Mouse (Mus musculus) olfactory bulb, adult 2 months (tissue): ENCODE measurements around the gene Cdc14b. TPM values are rescaled to one million over a fixed set of nuclear protein-coding genes. Genes with fewer than 3 reads are reported as not detected.

Source experiments
- H3K27ac ChIP-seq: fragments of 200-500 bp; 2 replicates; pipeline ENCODE4 v1.5.1; 2012; ENCODE audit warnings: low read depth, low read length; ENCODE audit not compliant: insufficient read depth
- H3K4me1 ChIP-seq: fragments of 200-500 bp; 2 replicates; pipeline ENCODE4 v1.6.1; 2012; ENCODE audit warnings: low read length; ENCODE audit not compliant: control insufficient read depth, insufficient read depth
- H3K4me3 ChIP-seq: fragments of 200-500 bp; 2 replicates; pipeline ENCODE4 v1.5.1; 2012; ENCODE audit warnings: mild to moderate bottlenecking, low read depth, low read length, moderate library complexity; ENCODE audit not compliant: insufficient read depth
- CTCF ChIP-seq: fragments of 200-500 bp; IDR thresholded peaks from 2 replicates; pipeline ENCODE4 v1.5.1; 2012; ENCODE audit warnings: low read depth, mild to moderate bottlenecking, low read length, moderate library complexity; ENCODE audit not compliant: insufficient read depth
- POLR2A ChIP-seq: fragments of 200-500 bp; IDR thresholded peaks from 2 replicates; pipeline ENCODE4 v1.6.1; 2012; ENCODE audit warnings: mild to moderate bottlenecking, low read depth, low read length, moderate library complexity; ENCODE audit not compliant: insufficient read depth
- WGBS: fragments of 180-500 bp; shearing (Covaris S2); methylation state at CpG from one replicate; pipeline ENCODE4 v1.1.7; 2018; 5-methylcytosine and 5-hydroxymethylcytosine counted together
- polyA plus RNA-seq: library from polyadenylated mRNA; stranded (reverse); fragments of >200 nt; gene quantifications from 2 replicates; pipeline ENCODE4 v1.2.4, GENCODE M21; 2012; ENCODE audit warnings: low replicate concordance; ENCODE audit not compliant: missing spikeins, insufficient read depth, insufficient read length

The Cdc14b gene
- polyA plus RNA-seq, 1 experiment = not detected

- 80% methylated on average over 4 of the region's 4 CpGs for WGBS
- no peaks in the 10 kb centered on the region for H3K4me1 ChIP-seq
- no peak for TF ChIP-seq CTCF
- no peak for TF ChIP-seq POLR2A
- no peak overlapping the region for H3K27ac ChIP-seq
- no peak overlapping the region for H3K4me3 ChIP-seq
These were observed 42.0 kb downstream of the Cdc14b start for GRCm38 (mm10) chr13:64233139-64233538.

GRCm38 (mm10) chr13:64226725-64227124 lies 48.4 kb downstream of the Cdc14b start:
- Histone ChIP-seq H3K4me1 (no peaks in the 10 kb centered on the region), H3K4me3 (no peak overlapping the region), H3K27ac (no peak overlapping the region)
- 93% methylated on average over 4 of the region's 4 CpGs for WGBS
- TF ChIP-seq POLR2A (no peak), CTCF (no peak)

GRCm38 (mm10) chr13:64225738-64226137 lies 49.4 kb downstream of the Cdc14b start:
- H3K27ac ChIP-seq = no peak overlapping the region
- no peaks in the 10 kb centered on the region for H3K4me1 ChIP-seq
- WGBS = 94% methylated on average over 3 of the region's 3 CpGs
- no peak for TF ChIP-seq POLR2A
- TF ChIP-seq CTCF = no peak
- H3K4me3 ChIP-seq = no peak overlapping the region

GRCm38 (mm10) chr13:64214891-64215290 lies 60.2 kb downstream of the Cdc14b start:
- H3K27ac ChIP-seq = no peak overlapping the region
- 84% methylated on average over 5 of the region's 5 CpGs for WGBS
- no peaks in the 10 kb centered on the region for H3K4me1 ChIP-seq
- H3K4me3 ChIP-seq = no peak overlapping the region
- TF ChIP-seq CTCF (no peak), POLR2A (no peak)

GRCm38 (mm10) chr13:64211995-64212603 lies 63.0 kb downstream of the Cdc14b start:
- Histone ChIP-seq H3K4me1 (no peaks in the 10 kb centered on the region), H3K4me3 (no peak overlapping the region), H3K27ac (no peak overlapping the region)
- TF ChIP-seq POLR2A (no peak), CTCF (no peak)
- 72% methylated on average over 5 of the region's 5 CpGs for WGBS

GRCm38 (mm10) chr13:64208146-64208545 lies 66.9 kb downstream of the Cdc14b start:
- Histone ChIP-seq H3K4me3 (no peak overlapping the region), H3K27ac (no peak overlapping the region), H3K4me1 (no peaks in the 10 kb centered on the region)
- TF ChIP-seq POLR2A (no peak), CTCF (no peak)
- 92% methylated on average over 6 of the region's 6 CpGs for WGBS

GRCm38 (mm10) chr13:64205186-64205585 lies 69.9 kb downstream of the Cdc14b start:
- no peak for TF ChIP-seq CTCF
- no peak for TF ChIP-seq POLR2A
- Histone ChIP-seq H3K4me1 (no peaks in the 10 kb centered on the region), H3K4me3 (no peak overlapping the region), H3K27ac (no peak overlapping the region)
- 75% methylated on average over 2 of the region's 2 CpGs for WGBS

GRCm38 (mm10) chr13:64204726-64205125 lies 70.4 kb downstream of the Cdc14b start:
- WGBS = 78% methylated on average over 2 of the region's 2 CpGs
- Histone ChIP-seq H3K4me3 (no peak overlapping the region), H3K4me1 (no peaks in the 10 kb centered on the region), H3K27ac (no peak overlapping the region)
- TF ChIP-seq POLR2A (no peak), CTCF (no peak)

GRCm38 (mm10) chr13:64200911-64201310 lies 74.2 kb downstream of the Cdc14b start:
- H3K4me3 ChIP-seq = no peak overlapping the region
- WGBS = 95% methylated on average over 4 of the region's 4 CpGs
- no peak overlapping the region for H3K27ac ChIP-seq
- TF ChIP-seq CTCF = no peak
- TF ChIP-seq POLR2A = no peak
- no peaks in the 10 kb centered on the region for H3K4me1 ChIP-seq

- 95% methylated on average over 4 of the region's 4 CpGs for WGBS
- H3K27ac ChIP-seq = no peak overlapping the region
- H3K4me3 ChIP-seq = no peak overlapping the region
- no peaks in the 10 kb centered on the region for H3K4me1 ChIP-seq
- TF ChIP-seq POLR2A = no peak
- TF ChIP-seq CTCF = no peak
These were observed 76.8 kb downstream of the Cdc14b start for GRCm38 (mm10) chr13:64198310-64198709.
